Mouse (Mus musculus) lung, postnatal 0 days (tissue): ENCODE data around the gene Epb41l5.

Experiments
- CTCF ChIP-seq: IDR thresholded peaks from 2 replicates; pipeline ENCODE4 v1.5.1; 2016; ENCODE audit warnings: antibody characterized with exemption, mild to moderate bottlenecking
- EP300 ChIP-seq: IDR thresholded peaks from 2 replicates; pipeline ENCODE4 v1.6.1; 2016; ENCODE audit warnings: antibody characterized with exemption, mild to moderate bottlenecking, control low read depth

- TF ChIP-seq EP300 = no peak
- no peak for TF ChIP-seq CTCF
Measured at GRCm38 (mm10) chr1:119696860-119697259, 48.1 kb upstream of the Epb41l5 start.
